Mouse (Mus musculus): ENCODE data around the gene Dhcr24. TPM values are rescaled to one million over a fixed set of nuclear protein-coding genes. Genes with fewer than 3 reads are reported as not detected.

Gene Dhcr24
- polyA plus RNA-seq, 1 experiment from 2014 or later, result 5.8 TPM

- Histone ChIP-seq H3K9me3 (replicated peaks) (no peaks in the 10 kb centered on the region), H3K27me3 (replicated peaks) (no peaks in the 10 kb centered on the region), H3K27ac (peak overlapping the region; percentile 89; the same call in 1 of the 2 replicates), H3K4me3 (peak overlapping the region; percentile 83), H3K36me3 (peaks cover 52% of the 10 kb centered on the region), H3K9ac (peak overlapping the region; percentile 87), H3K4me1 (peaks cover 45% of the 10 kb centered on the region), H3K4me2 (peak overlapping the region; percentile 99)
- WGBS (ENCODE audit: insufficient replicate concordance), result 33% methylated on average over 9 of the region's 9 CpGs
- ATAC-seq, result no peak
Measured at GRCm38 (mm10) chr4:106562837-106563790, 2.3 kb downstream of the Dhcr24 start.

GRCm38 (mm10) chr4:106564161-106564560 is 3.3 kb downstream of the Dhcr24 start:
- Histone ChIP-seq H3K9ac (no peak overlapping the region), H3K4me2 (peak overlapping the region; percentile 99), H3K4me1 (peaks cover 45% of the 10 kb centered on the region), H3K36me3 (peaks cover 62% of the 10 kb centered on the region), H3K27me3 (replicated peaks) (no peaks in the 10 kb centered on the region), H3K27ac (no peak overlapping the region), H3K9me3 (replicated peaks) (no peaks in the 10 kb centered on the region), H3K4me3 (peak overlapping the region; percentile 83; the same call in 1 of the 2 replicates)
- ATAC-seq, result no peak
- 85% methylated on average over 11 of the region's 11 CpGs for WGBS (ENCODE audit: insufficient replicate concordance)

- H3K36me3 ChIP-seq, result peaks cover 100% of the 10 kb centered on the region
- H3K4me3 ChIP-seq, result no peak overlapping the region
- H3K27me3 ChIP-seq (replicated peaks), result no peaks in the 10 kb centered on the region
- no peak overlapping the region for H3K27ac ChIP-seq
- H3K9ac ChIP-seq, result no peak overlapping the region
- 84% methylated on average over 4 of the region's 4 CpGs for WGBS (ENCODE audit: insufficient replicate concordance)
- H3K4me1 ChIP-seq, result 0 out of 2 replicates have a peak, but pooled peaks cover 4% of the 10 kb centered on the region
- H3K4me2 ChIP-seq, result no peak overlapping the region
- no peak for ATAC-seq
- no peaks in the 10 kb centered on the region for H3K9me3 ChIP-seq (replicated peaks)
Measured at GRCm38 (mm10) chr4:106569680-106570079, 8.8 kb downstream of the Dhcr24 start.

GRCm38 (mm10) chr4:106571081-106571724 is 10.4 kb downstream of the Dhcr24 start:
- H3K9ac ChIP-seq, result no peak overlapping the region
- H3K4me2 ChIP-seq, result no peak overlapping the region
- H3K36me3 ChIP-seq, result peaks cover 100% of the 10 kb centered on the region
- no peaks in the 10 kb centered on the region for H3K27me3 ChIP-seq (replicated peaks)
- WGBS (ENCODE audit: insufficient replicate concordance), result 86% methylated on average over 11 of the region's 11 CpGs
- H3K9me3 ChIP-seq (replicated peaks), result no peaks in the 10 kb centered on the region
- ATAC-seq, result no peak
- H3K27ac ChIP-seq, result no peak overlapping the region
- H3K4me3 ChIP-seq, result no peak overlapping the region
- H3K4me1 ChIP-seq, result 0 out of 2 replicates have a peak, but pooled peaks cover 11% of the 10 kb centered on the region

- peaks cover 100% of the 10 kb centered on the region for H3K36me3 ChIP-seq
- H3K9me3 ChIP-seq (replicated peaks), result no peaks in the 10 kb centered on the region
- H3K4me3 ChIP-seq, result no peak overlapping the region
- WGBS (ENCODE audit: insufficient replicate concordance), result 76% methylated on average over 8 of the region's 8 CpGs
- no peak overlapping the region for H3K9ac ChIP-seq
- H3K4me2 ChIP-seq, result no peak overlapping the region
- H3K4me1 ChIP-seq, result peaks cover 22% of the 10 kb centered on the region
- H3K27ac ChIP-seq, result no peak overlapping the region
- H3K27me3 ChIP-seq (replicated peaks), result no peaks in the 10 kb centered on the region
- no peak for ATAC-seq
Measured at GRCm38 (mm10) chr4:106575022-106575421, 14.2 kb downstream of the Dhcr24 start.

- 88% methylated on average over 7 of the region's 7 CpGs for WGBS (ENCODE audit: insufficient replicate concordance)
- H3K36me3 ChIP-seq, result peaks cover 100% of the 10 kb centered on the region
Measured at GRCm38 (mm10) chr4:106577511-106577910, 16.7 kb downstream of the Dhcr24 start.

GRCm38 (mm10) chr4:106581176-106581864 is 20.5 kb downstream of the Dhcr24 start:
- H3K4me2 ChIP-seq, result peak overlapping the region; percentile 67
- peak overlapping the region; percentile 31; the same call in 1 of the 2 replicates for H3K4me3 ChIP-seq
- 62% methylated on average over 14 of the region's 14 CpGs for WGBS (ENCODE audit: insufficient replicate concordance)
- H3K27ac ChIP-seq, result peak overlapping the region; percentile 99
- H3K4me1 ChIP-seq, result peaks cover 65% of the 10 kb centered on the region
- ATAC-seq, result no peak
- H3K9me3 ChIP-seq (replicated peaks), result no peaks in the 10 kb centered on the region
- H3K27me3 ChIP-seq (replicated peaks), result no peaks in the 10 kb centered on the region
- peaks cover 98% of the 10 kb centered on the region for H3K36me3 ChIP-seq
- peak overlapping the region; percentile 64; the same call in 1 of the 2 replicates for H3K9ac ChIP-seq

More at GRCm38 (mm10) chr4:106577511-106577910, 16.7 kb downstream of the Dhcr24 start:
- no peak overlapping the region for H3K27ac ChIP-seq
- no peak for ATAC-seq
- no peak overlapping the region for H3K9ac ChIP-seq
- H3K9me3 ChIP-seq (replicated peaks), result no peaks in the 10 kb centered on the region
- peaks cover 47% of the 10 kb centered on the region for H3K4me1 ChIP-seq
- H3K27me3 ChIP-seq (replicated peaks), result no peaks in the 10 kb centered on the region
- H3K4me2 ChIP-seq, result no peak overlapping the region
- no peak overlapping the region for H3K4me3 ChIP-seq

- H3K9ac ChIP-seq, result peak overlapping the region; percentile 64
- H3K9me3 ChIP-seq (replicated peaks), result no peaks in the 10 kb centered on the region
- H3K4me1 ChIP-seq, result peaks cover 61% of the 10 kb centered on the region
- no peaks in the 10 kb centered on the region for H3K27me3 ChIP-seq (replicated peaks)
- 73% methylated on average over 15 of the region's 15 CpGs for WGBS (ENCODE audit: insufficient replicate concordance)
- H3K4me2 ChIP-seq, result peak overlapping the region; percentile 67
- peaks cover 98% of the 10 kb centered on the region for H3K36me3 ChIP-seq
- no peak for ATAC-seq
- peak overlapping the region; percentile 31 for H3K4me3 ChIP-seq
- H3K27ac ChIP-seq, result peak overlapping the region; percentile 99
Measured at GRCm38 (mm10) chr4:106581865-106582204, 21.0 kb downstream of the Dhcr24 start.

GRCm38 (mm10) chr4:106582428-106583153 is 21.8 kb downstream of the Dhcr24 start:
- Histone ChIP-seq H3K9ac (peak overlapping the region; percentile 64), H3K36me3 (peaks cover 98% of the 10 kb centered on the region), H3K4me3 (peak overlapping the region; percentile 31), H3K9me3 (replicated peaks) (no peaks in the 10 kb centered on the region), H3K27ac (peak overlapping the region; percentile 99), H3K4me1 (peaks cover 61% of the 10 kb centered on the region), H3K4me2 (peak overlapping the region; percentile 67), H3K27me3 (replicated peaks) (no peaks in the 10 kb centered on the region)
- 46% methylated on average over 12 of the region's 12 CpGs for WGBS (ENCODE audit: insufficient replicate concordance)
- peak; percentile 95 for ATAC-seq

- no peak overlapping the region for H3K9ac ChIP-seq
- no peak overlapping the region for H3K4me2 ChIP-seq
- WGBS (ENCODE audit: insufficient replicate concordance), result 80% methylated on average over 4 of the region's 4 CpGs
- H3K9me3 ChIP-seq (replicated peaks), result no peaks in the 10 kb centered on the region
- H3K27ac ChIP-seq, result peak overlapping the region; percentile 99
- no peaks in the 10 kb centered on the region for H3K27me3 ChIP-seq (replicated peaks)
- H3K36me3 ChIP-seq, result peaks cover 98% of the 10 kb centered on the region
- H3K4me1 ChIP-seq, result peaks cover 54% of the 10 kb centered on the region
- H3K4me3 ChIP-seq, result no peak overlapping the region
- ATAC-seq, result no peak
Measured at GRCm38 (mm10) chr4:106584665-106585064, 23.8 kb downstream of the Dhcr24 start.

GRCm38 (mm10) chr4:106587075-106587474 is 26.2 kb downstream of the Dhcr24 start:
- Histone ChIP-seq H3K4me3 (no peak overlapping the region), H3K4me2 (no peak overlapping the region), H3K36me3 (peaks cover 90% of the 10 kb centered on the region), H3K4me1 (peaks cover 30% of the 10 kb centered on the region), H3K9ac (no peak overlapping the region), H3K9me3 (replicated peaks) (no peaks in the 10 kb centered on the region), H3K27ac (no peak overlapping the region), H3K27me3 (replicated peaks) (no peaks in the 10 kb centered on the region)
- no peak for ATAC-seq
- WGBS (ENCODE audit: insufficient replicate concordance), result 76% methylated on average over 6 of the region's 6 CpGs

Data from liver, embryonic 12.5 days (tissue).